Mouse (Mus musculus): ENCODE results near the gene Uts2r. TPM values are rescaled to one million over a fixed set of nuclear protein-coding genes. Genes with fewer than 3 reads are reported as not detected.

Gene Uts2r
- polyA plus RNA-seq, 1 experiment, result not detected

GRCm38 (mm10) chr11:121122024-121122670 is 37.9 kb upstream of the Uts2r start:
- no peak overlapping the region for H3K4me3 ChIP-seq (ENCODE audit: insufficient read depth, low read depth, low read length)
- 83% methylated on average over 2 of the region's 2 CpGs for WGBS
- TF ChIP-seq CTCF (conservative IDR thresholded peaks at IDR 0.05; ENCODE audit: insufficient read depth, insufficient read length, low read depth, low read length) (no peak), POLR2A (IDR thresholded peaks at IDR 0.05; ENCODE audit: low read depth, low read length) (no peak)
- no peaks in the 10 kb centered on the region for H3K36me3 ChIP-seq (ENCODE audit: control insufficient read depth, insufficient read depth, low read length)
- H3K27me3 ChIP-seq (replicated peaks; ENCODE audit: control insufficient read depth, insufficient read depth, low read length), result no peaks in the 10 kb centered on the region
- H3K4me1 ChIP-seq (ENCODE audit: control insufficient read depth, insufficient read depth, low read length), result no peaks in the 10 kb centered on the region
- DNase-seq, result no peak
- H3K27ac ChIP-seq (ENCODE audit: insufficient read depth, low read depth, low read length), result no peak overlapping the region

DNA sequence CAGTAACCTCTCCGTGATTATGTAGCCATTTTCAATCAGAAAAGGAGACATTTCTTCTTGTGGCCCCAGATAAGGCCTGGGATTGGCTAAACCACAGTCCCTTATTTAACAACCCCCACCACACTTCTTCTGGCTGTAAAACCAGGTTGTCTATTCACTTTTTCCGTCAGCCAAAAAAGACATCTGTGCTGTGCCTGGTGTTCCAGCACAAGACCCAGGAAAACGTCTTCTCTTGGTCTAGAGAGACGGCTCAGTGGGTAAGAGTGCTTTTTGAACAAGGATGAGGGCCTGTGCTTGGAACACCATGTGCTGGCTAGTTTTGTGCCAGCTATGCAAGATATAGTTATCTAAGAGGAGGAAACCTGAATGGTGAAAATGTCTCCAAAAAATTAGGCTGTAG is 36.6 kb upstream of the Uts2r start:
- no peak for TF ChIP-seq POLR2A (IDR thresholded peaks at IDR 0.05; ENCODE audit: low read depth, low read length)
- no peak for TF ChIP-seq CTCF (conservative IDR thresholded peaks at IDR 0.05; ENCODE audit: insufficient read depth, insufficient read length, low read depth, low read length)

GRCm38 (mm10) chr11:121125522-121126172 is 34.4 kb upstream of the Uts2r start:
- no peaks in the 10 kb centered on the region for H3K36me3 ChIP-seq (ENCODE audit: control insufficient read depth, insufficient read depth, low read length)
- no peaks in the 10 kb centered on the region for H3K27me3 ChIP-seq (replicated peaks; ENCODE audit: control insufficient read depth, insufficient read depth, low read length)
- DNase-seq, result no peak
- TF ChIP-seq POLR2A (IDR thresholded peaks at IDR 0.05; ENCODE audit: low read depth, low read length) (no peak), CTCF (conservative IDR thresholded peaks at IDR 0.05; ENCODE audit: insufficient read depth, insufficient read length, low read depth, low read length) (no peak)
- H3K4me1 ChIP-seq (ENCODE audit: control insufficient read depth, insufficient read depth, low read length), result no peaks in the 10 kb centered on the region
- WGBS, result 93% methylated on average over 3 of the region's 3 CpGs
- H3K4me3 ChIP-seq (ENCODE audit: insufficient read depth, low read depth, low read length), result no peak overlapping the region
- no peak overlapping the region for H3K27ac ChIP-seq (ENCODE audit: insufficient read depth, low read depth, low read length)

More for the DNA sequence above, 36.6 kb upstream of the Uts2r start:
- Histone ChIP-seq H3K27ac (ENCODE audit: insufficient read depth, low read depth, low read length) (no peak overlapping the region), H3K4me1 (ENCODE audit: control insufficient read depth, insufficient read depth, low read length) (no peaks in the 10 kb centered on the region), H3K27me3 (replicated peaks; ENCODE audit: control insufficient read depth, insufficient read depth, low read length) (no peaks in the 10 kb centered on the region), H3K4me3 (ENCODE audit: insufficient read depth, low read depth, low read length) (no peak overlapping the region), H3K36me3 (ENCODE audit: control insufficient read depth, insufficient read depth, low read length) (no peaks in the 10 kb centered on the region)
- WGBS, result 92% methylated on average over 4 of the region's 4 CpGs
- DNase-seq, result no peak

GRCm38 (mm10) chr11:121126395-121126794 is 33.7 kb upstream of the Uts2r start:
- peak; percentile 38 for DNase-seq
- TF ChIP-seq CTCF (conservative IDR thresholded peaks at IDR 0.05; ENCODE audit: insufficient read depth, insufficient read length, low read depth, low read length) (no peak), POLR2A (IDR thresholded peaks at IDR 0.05; ENCODE audit: low read depth, low read length) (no peak)
- H3K4me3 ChIP-seq (ENCODE audit: insufficient read depth, low read depth, low read length), result no peak overlapping the region
- no peaks in the 10 kb centered on the region for H3K27me3 ChIP-seq (replicated peaks; ENCODE audit: control insufficient read depth, insufficient read depth, low read length)
- H3K27ac ChIP-seq (ENCODE audit: insufficient read depth, low read depth, low read length), result no peak overlapping the region
- H3K4me1 ChIP-seq (ENCODE audit: control insufficient read depth, insufficient read depth, low read length), result no peaks in the 10 kb centered on the region
- 69% methylated on average over 1 of the region's 1 CpGs for WGBS
- no peaks in the 10 kb centered on the region for H3K36me3 ChIP-seq (ENCODE audit: control insufficient read depth, insufficient read depth, low read length)

GRCm38 (mm10) chr11:121127441-121127840 is 32.6 kb upstream of the Uts2r start:
- no peak overlapping the region for H3K4me3 ChIP-seq (ENCODE audit: insufficient read depth, low read depth, low read length)
- H3K27ac ChIP-seq (ENCODE audit: insufficient read depth, low read depth, low read length), result no peak overlapping the region
- 94% methylated on average over 3 of the region's 3 CpGs for whole genome bisulfite sequencing
- no peaks in the 10 kb centered on the region for H3K4me1 ChIP-seq (ENCODE audit: control insufficient read depth, insufficient read depth, low read length)
- TF ChIP-seq CTCF (conservative IDR thresholded peaks at IDR 0.05; ENCODE audit: insufficient read depth, insufficient read length, low read depth, low read length) (no peak), POLR2A (IDR thresholded peaks at IDR 0.05; ENCODE audit: low read depth, low read length) (no peak)
- DNase-seq, result no peak
- no peaks in the 10 kb centered on the region for H3K27me3 ChIP-seq (replicated peaks; ENCODE audit: control insufficient read depth, insufficient read depth, low read length)
- no peaks in the 10 kb centered on the region for H3K36me3 ChIP-seq (ENCODE audit: control insufficient read depth, insufficient read depth, low read length)

DNA sequence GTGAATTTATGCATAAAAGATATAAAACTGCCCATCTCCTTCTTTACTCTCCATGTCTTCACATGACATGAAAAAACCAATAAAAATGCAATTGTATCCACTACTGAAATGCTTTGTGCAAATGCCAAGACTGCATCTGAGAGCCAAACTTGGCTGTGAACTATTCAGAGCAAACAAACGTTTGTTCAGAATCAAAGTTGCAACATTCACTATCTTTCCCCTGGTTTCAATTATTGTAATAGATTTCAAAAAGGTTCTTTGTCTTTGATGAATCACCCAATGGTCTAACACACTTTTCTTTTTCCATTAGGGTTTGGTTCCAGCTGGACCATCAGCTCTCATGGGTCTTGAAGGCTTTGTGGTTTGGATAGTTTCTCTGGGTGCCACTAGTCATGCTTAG is 30.5 kb upstream of the Uts2r start:
- H3K27me3 ChIP-seq (replicated peaks; ENCODE audit: control insufficient read depth, insufficient read depth, low read length), result no peaks in the 10 kb centered on the region
- no peak overlapping the region for H3K27ac ChIP-seq (ENCODE audit: insufficient read depth, low read depth, low read length)
- DNase-seq, result no peak
- WGBS, result 77% methylated on average over 1 of the region's 1 CpGs
- no peak overlapping the region for H3K4me3 ChIP-seq (ENCODE audit: insufficient read depth, low read depth, low read length)
- no peaks in the 10 kb centered on the region for H3K4me1 ChIP-seq (ENCODE audit: control insufficient read depth, insufficient read depth, low read length)
- H3K36me3 ChIP-seq (ENCODE audit: control insufficient read depth, insufficient read depth, low read length), result no peaks in the 10 kb centered on the region
- TF ChIP-seq POLR2A (IDR thresholded peaks at IDR 0.05; ENCODE audit: low read depth, low read length), result no peak
- no peak for TF ChIP-seq CTCF (conservative IDR thresholded peaks at IDR 0.05; ENCODE audit: insufficient read depth, insufficient read length, low read depth, low read length)

GRCm38 (mm10) chr11:121134600-121134999 is 25.5 kb upstream of the Uts2r start:
- Histone ChIP-seq H3K4me1 (ENCODE audit: control insufficient read depth, insufficient read depth, low read length) (no peaks in the 10 kb centered on the region), H3K4me3 (ENCODE audit: insufficient read depth, low read depth, low read length) (no peak overlapping the region), H3K27me3 (replicated peaks; ENCODE audit: control insufficient read depth, insufficient read depth, low read length) (no peaks in the 10 kb centered on the region), H3K36me3 (ENCODE audit: control insufficient read depth, insufficient read depth, low read length) (no peaks in the 10 kb centered on the region), H3K27ac (ENCODE audit: insufficient read depth, low read depth, low read length) (no peak overlapping the region)
- TF ChIP-seq POLR2A (IDR thresholded peaks at IDR 0.05; ENCODE audit: low read depth, low read length) (no peak), CTCF (conservative IDR thresholded peaks at IDR 0.05; ENCODE audit: insufficient read depth, insufficient read length, low read depth, low read length) (no peak)
- no peak for DNase-seq
- WGBS, result 66% methylated on average over 1 of the region's 1 CpGs
